Mouse (Mus musculus): ENCODE measurements around the gene Vrk2. TPM values are rescaled to one million over a fixed set of nuclear protein-coding genes. Genes with fewer than 3 reads are reported as not detected.

Gene Vrk2
- polyA plus RNA-seq, 1 experiment = 2.0 TPM

DNA sequence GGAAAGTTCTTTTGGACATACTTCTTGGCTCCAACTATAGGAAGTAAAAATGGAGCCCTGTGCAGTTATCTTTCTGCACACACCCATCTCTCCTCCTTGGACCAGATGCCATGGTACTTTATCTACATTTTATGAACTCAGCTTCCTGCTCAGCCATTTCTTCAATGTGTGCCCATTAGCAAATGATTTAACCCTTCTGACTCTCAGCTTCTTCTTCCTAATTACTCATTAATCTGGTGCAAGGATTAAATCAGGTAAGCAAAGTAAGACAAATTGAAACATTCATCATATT lies 60.0 kb downstream of the Vrk2 start:
- no peak for DNase-seq (ENCODE audit: low read depth)
- TF ChIP-seq CTCF (IDR thresholded peaks at IDR 0.05; ENCODE audit: borderline replicate concordance, extremely low read depth, insufficient read depth, insufficient read length) = no peak
- no peak for TF ChIP-seq POLR2A (IDR thresholded peaks at IDR 0.05; ENCODE audit: borderline replicate concordance, extremely low read depth, insufficient read depth, insufficient read length, poor library complexity, severe bottlenecking)

DNA sequence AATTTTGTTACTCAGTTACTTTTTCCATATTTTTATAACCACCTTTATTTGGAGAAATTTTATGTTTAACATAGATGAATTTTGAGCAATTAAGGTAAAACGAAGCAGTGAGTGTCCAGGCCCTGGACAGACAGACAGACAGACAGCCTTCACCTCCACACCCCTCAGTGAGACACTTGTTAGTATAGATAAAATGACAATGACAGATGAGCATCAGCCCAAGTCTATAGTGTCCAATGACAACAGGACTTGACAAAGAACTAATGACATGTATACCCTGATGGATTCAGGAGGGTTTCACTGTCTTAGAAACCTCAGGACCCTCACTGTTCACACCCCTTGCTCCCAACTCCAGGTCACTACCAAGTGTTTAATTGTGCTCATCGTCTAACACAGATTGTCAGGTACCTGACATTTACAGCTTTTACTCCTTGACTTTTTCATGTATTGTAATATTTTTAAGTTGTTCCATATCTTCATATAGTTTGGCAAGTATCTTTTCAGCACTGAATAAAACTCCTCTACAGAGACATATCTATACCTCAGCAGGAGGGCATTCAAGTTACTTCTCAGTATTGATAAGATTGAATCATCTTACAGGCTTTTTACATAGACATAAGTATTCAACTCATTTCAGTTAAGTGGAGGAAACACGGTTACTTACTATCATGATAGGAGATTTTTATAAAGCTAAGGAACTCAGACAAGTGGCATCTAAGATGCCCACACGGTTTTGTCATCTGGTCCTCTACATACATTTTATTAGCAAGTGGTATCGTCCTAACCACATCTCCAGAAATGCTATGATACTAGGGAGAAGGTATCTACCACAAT lies 60.6 kb downstream of the Vrk2 start:
- TF ChIP-seq POLR2A (IDR thresholded peaks at IDR 0.05; ENCODE audit: borderline replicate concordance, extremely low read depth, insufficient read depth, insufficient read length, poor library complexity, severe bottlenecking) = no peak
- TF ChIP-seq CTCF (IDR thresholded peaks at IDR 0.05; ENCODE audit: borderline replicate concordance, extremely low read depth, insufficient read depth, insufficient read length) = no peak
- DNase-seq (ENCODE audit: low read depth) = no peak

DNA sequence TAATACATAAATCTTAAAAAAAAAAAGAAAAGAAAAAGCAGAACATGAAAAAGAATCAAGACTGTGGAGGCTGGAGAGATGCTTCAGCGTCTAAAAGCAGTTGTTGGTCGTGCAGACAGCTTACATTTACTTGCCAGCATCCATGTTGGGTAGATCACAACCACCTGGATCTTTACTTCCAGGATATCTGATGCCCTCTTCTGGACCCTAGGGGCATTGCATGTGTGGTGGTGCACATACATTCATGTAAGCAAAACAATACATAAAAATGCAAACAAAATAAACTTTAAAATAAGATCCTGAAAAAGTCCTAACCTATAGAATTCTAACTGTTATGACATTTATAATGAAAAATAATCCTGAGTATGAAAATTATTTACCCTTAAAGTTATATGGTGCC lies 66.9 kb downstream of the Vrk2 start:
- no peak for DNase-seq (ENCODE audit: low read depth)
- TF ChIP-seq CTCF (IDR thresholded peaks at IDR 0.05; ENCODE audit: borderline replicate concordance, extremely low read depth, insufficient read depth, insufficient read length) = no peak
- no peak for TF ChIP-seq POLR2A (IDR thresholded peaks at IDR 0.05; ENCODE audit: borderline replicate concordance, extremely low read depth, insufficient read depth, insufficient read length, poor library complexity, severe bottlenecking)

DNA sequence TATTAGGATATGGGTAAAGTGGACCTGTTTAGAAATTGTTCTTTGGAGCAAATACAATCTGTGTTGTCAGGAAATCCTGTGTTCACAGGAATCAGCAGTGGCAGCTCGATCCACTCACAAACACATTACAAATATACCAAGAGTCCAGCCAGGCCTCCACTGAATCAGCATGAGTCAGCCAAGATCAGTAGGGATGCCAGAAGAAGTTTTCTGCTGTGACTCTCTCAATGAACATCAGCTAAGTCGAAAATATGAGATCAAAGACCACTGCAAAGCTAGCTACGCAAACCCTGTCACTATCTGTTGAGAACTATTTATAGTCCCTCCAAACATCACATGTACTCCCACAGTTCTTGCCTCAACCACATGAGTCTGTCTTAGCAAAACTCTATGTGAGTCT lies 74.8 kb downstream of the Vrk2 start:
- no peak for DNase-seq (ENCODE audit: low read depth)
- TF ChIP-seq POLR2A (IDR thresholded peaks at IDR 0.05; ENCODE audit: borderline replicate concordance, extremely low read depth, insufficient read depth, insufficient read length, poor library complexity, severe bottlenecking) = no peak

DNA sequence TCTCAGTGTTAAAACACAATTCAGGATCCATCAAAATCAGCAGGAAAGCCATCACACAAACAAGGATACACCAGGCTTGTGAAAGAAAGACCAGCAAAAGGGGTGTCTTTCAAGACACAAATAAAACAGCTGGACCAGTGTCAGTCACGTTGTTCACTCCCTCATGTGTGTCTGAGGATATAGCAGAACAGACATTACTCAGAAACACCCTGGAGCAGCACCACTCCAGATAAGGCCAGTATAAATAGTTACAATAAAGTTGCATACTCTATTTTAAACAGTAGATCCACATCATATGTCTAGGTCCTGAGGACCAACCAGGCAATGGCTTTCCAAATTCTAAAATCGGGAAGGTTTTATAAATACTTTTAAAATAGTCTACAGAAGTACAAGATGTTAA lies 77.7 kb downstream of the Vrk2 start:
- TF ChIP-seq POLR2A (IDR thresholded peaks at IDR 0.05; ENCODE audit: borderline replicate concordance, extremely low read depth, insufficient read depth, insufficient read length, poor library complexity, severe bottlenecking) (no peak), CTCF (IDR thresholded peaks at IDR 0.05; ENCODE audit: borderline replicate concordance, extremely low read depth, insufficient read depth, insufficient read length) (no peak)
- no peak for DNase-seq (ENCODE audit: low read depth)

DNA sequence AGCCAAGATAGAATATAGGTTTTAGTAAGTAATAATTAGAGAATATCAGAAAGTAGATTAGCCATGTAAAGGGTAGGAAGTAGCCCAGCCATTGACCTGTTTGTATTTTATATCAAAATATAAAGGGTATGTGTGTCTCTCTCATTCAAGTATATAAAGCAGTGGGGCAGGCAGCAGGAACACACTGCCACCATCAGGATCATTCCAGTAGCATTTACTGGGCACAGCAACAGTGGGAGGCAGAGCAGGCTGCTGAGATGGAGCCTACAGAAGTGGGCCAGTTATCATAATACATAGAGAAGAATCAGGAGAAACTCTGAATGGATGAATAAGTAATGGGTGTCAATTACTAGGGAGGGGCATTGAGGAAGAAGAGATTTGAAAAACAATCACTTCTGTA lies 80.1 kb downstream of the Vrk2 start:
- TF ChIP-seq POLR2A (IDR thresholded peaks at IDR 0.05; ENCODE audit: borderline replicate concordance, extremely low read depth, insufficient read depth, insufficient read length, poor library complexity, severe bottlenecking) (no peak), CTCF (IDR thresholded peaks at IDR 0.05; ENCODE audit: borderline replicate concordance, extremely low read depth, insufficient read depth, insufficient read length) (peak; percentile 34; the same call in 1 of the 2 replicates)
- DNase-seq (ENCODE audit: low read depth) = peak; percentile 41

DNA sequence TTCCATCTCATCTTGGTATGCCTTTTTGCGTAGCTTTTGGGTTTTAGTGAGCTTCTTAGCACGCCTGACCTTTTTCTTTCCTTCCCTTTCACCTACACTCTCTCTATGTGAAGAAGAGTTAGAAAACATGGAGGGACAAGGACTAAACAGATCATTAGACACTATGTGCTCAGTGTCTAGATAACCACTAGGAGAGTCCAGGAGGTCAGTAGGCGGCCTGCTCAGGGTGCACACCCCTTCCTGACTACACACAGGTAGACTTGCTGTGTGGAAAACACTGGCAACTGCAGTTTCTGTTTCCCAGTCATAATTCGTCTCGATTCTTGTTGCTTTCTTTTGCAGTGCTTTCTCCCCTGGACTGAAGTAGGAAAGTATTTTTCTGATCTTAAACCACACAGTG lies 97.8 kb downstream of the Vrk2 start:
- no peak for DNase-seq (ENCODE audit: low read depth)
- TF ChIP-seq CTCF (IDR thresholded peaks at IDR 0.05; ENCODE audit: borderline replicate concordance, extremely low read depth, insufficient read depth, insufficient read length) (no peak), POLR2A (IDR thresholded peaks at IDR 0.05; ENCODE audit: borderline replicate concordance, extremely low read depth, insufficient read depth, insufficient read length, poor library complexity, severe bottlenecking) (no peak)

DNA sequence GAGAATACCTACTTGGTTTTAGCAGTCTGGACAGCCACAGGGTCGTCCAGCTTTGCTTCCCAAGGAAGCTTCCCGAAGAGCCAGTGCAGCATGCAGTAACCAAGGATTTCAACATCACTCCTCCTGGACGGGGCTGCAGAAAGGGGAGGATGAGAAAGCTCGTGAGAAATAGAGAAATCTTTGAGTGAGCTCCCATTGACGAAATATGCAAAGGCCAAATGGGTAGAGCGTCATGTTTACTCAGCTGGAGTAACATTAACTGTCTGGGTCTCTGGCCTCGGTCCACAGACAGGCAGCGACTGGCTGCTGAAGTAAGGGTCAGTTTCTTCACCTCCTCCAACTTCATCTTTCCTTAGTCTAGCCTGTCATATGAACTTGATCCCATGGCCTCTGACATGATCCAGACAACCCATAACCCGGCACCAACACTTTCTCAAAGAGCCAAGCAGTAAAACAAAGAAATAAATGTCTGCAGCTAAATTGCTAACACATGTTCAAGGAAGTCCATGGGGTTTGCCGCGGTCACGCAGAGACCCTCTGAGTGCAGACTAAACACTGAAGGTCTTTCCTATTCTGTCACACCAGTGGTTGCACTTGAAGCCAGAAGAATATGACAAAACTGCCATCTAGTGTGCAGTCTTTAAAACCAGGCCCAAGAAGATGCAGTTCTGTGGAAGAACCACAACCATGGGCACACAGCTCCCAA lies 103.9 kb downstream of the Vrk2 start:
- DNase-seq (ENCODE audit: low read depth) = peak; percentile 85
- no peak for TF ChIP-seq POLR2A (IDR thresholded peaks at IDR 0.05; ENCODE audit: borderline replicate concordance, extremely low read depth, insufficient read depth, insufficient read length, poor library complexity, severe bottlenecking)
- TF ChIP-seq CTCF (IDR thresholded peaks at IDR 0.05; ENCODE audit: borderline replicate concordance, extremely low read depth, insufficient read depth, insufficient read length) = peak; percentile 42; the same call in 1 of the 2 replicates

DNA sequence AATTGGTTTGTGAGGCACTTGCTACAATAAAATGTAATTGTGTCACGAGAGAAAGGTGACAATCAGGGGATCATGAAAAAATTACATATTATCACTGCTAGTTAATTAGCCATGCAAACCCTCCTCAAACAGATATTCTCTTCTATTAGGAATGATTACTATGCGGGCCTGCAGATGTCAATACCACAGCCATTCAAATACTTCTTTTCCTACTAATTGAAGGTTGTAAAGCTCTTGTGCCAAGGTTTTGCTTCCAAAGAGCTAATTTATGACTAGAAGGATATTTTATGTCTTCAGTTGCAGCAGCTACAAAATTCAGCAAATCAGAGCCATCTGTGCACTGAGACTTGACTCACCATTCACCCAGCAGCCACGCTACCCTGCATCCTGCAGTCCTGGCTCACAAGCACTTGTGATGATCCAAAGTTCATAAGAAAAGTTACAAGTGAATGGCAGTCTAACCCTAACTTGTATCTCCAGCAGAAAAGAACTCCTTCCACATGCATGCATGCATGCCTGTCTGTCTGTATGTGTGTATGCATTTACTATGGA lies 112.0 kb downstream of the Vrk2 start:
- TF ChIP-seq CTCF (IDR thresholded peaks at IDR 0.05; ENCODE audit: borderline replicate concordance, extremely low read depth, insufficient read depth, insufficient read length) = no peak
- no peak for TF ChIP-seq POLR2A (IDR thresholded peaks at IDR 0.05; ENCODE audit: borderline replicate concordance, extremely low read depth, insufficient read depth, insufficient read length, poor library complexity, severe bottlenecking)

DNA sequence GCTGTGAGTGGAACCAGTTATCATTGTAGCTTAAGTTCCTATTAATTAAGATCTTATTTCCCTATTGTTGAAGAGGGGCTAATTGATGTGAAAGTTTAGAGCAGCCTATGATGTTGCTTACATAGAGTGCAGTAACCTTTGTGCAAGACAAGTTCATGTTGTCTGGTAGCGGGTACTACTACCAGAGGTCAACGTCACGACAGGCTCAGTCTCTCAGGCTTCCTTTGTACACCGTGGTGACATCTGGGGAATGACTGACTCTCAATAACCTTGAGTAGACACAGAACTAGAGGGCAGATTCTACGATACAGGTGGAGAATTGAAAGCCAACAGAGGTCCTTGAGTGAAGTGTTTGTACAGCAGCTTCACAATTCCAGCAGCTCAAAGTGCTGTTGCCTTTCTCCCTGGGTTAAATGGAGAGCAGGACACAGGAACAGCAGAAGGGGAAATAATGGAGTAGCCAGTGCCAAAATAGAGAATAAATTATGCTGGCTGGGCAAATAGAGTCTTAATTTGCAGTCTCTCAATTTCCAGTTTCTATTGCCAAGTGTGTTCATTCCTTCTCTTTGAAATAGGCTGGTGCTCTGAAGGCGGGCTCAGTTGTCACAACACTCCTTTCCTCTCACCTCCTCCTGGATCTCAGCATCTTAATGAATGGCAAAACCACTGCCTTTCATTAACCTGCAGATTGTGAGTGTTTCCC lies 116.6 kb downstream of the Vrk2 start:
- DNase-seq (ENCODE audit: low read depth) = peak; percentile 70
- TF ChIP-seq POLR2A (IDR thresholded peaks at IDR 0.05; ENCODE audit: borderline replicate concordance, extremely low read depth, insufficient read depth, insufficient read length, poor library complexity, severe bottlenecking) (no peak), CTCF (IDR thresholded peaks at IDR 0.05; ENCODE audit: borderline replicate concordance, extremely low read depth, insufficient read depth, insufficient read length) (no peak)

More for the DNA sequence above, 112.0 kb downstream of the Vrk2 start:
- DNase-seq (ENCODE audit: low read depth) = peak; percentile 69

DNA sequence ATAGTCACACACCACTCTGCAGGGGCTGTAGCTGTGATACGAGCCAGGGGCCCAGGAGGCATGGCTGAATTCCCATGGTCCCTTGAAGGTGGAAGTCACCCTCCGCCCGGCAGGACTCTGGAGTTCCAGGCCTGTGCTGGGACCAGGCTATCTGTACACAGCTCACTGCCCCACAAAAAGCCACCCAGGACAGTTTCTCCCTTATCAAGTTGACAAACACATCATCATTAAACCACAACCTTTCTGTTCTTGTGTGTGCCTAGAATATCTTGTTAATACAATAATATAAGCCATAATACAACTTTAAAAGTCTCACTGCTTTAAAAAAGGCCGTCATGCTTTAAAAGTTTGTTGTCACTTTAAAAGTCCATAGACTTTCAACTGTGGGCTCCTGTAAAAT lies 139.7 kb downstream of the Vrk2 start:
- no peak for DNase-seq (ENCODE audit: low read depth)
- TF ChIP-seq CTCF (IDR thresholded peaks at IDR 0.05; ENCODE audit: borderline replicate concordance, extremely low read depth, insufficient read depth, insufficient read length) (no peak), POLR2A (IDR thresholded peaks at IDR 0.05; ENCODE audit: borderline replicate concordance, extremely low read depth, insufficient read depth, insufficient read length, poor library complexity, severe bottlenecking) (no peak)
